Mouse (Mus musculus) liver, embryonic 14.5 days (tissue): Measurements from ENCODE around the gene Sh3glb2. TPM values are rescaled to one million over a fixed set of nuclear protein-coding genes. Genes with fewer than 3 reads are reported as not detected.
A peak's percentile ranks its signal among the peaks of the same experiment; 100 is the strongest.

ENCODE experiments used
- ATAC-seq: fragments of 200-750 bp; cut with Nextera tagmentation; 2 replicates; pipeline ENCODE4 v1.8.0; 2017; ENCODE audit warnings: moderate number of reproducible peaks, mild to moderate bottlenecking, moderate library complexity; ENCODE audit not compliant: insufficient read depth
- DNase-seq, 3 experiments: peaks; one replicate each; pipeline ENCODE4 v3.0.0-alpha.2; 2012 to 2013; ENCODE audit warnings: low read depth in 3 of 3, low spot score in 3 of 3
- H3K27ac ChIP-seq: fragments of 300-500 bp; sonication (generic); 2 replicates; pipeline ENCODE4 v1.5.1; 2014; ENCODE audit warnings: moderate library complexity, mild to moderate bottlenecking, control low read depth, inconsistent platforms
- H3K27me3 ChIP-seq: fragments of 300-500 bp; sonication (generic); 2 replicates; pipeline ENCODE4 v1.6.1; 2014; ENCODE audit warnings: mild to moderate bottlenecking, low read length, moderate library complexity; ENCODE audit not compliant: control insufficient read depth, insufficient read depth
- H3K36me3 ChIP-seq: fragments of 300-500 bp; sonication (generic); replicated peaks from 2 replicates; pipeline ENCODE4 v1.6.1; 2014; ENCODE audit warnings: low read depth; ENCODE audit not compliant: control insufficient read depth, insufficient read depth
- H3K4me1 ChIP-seq, 2 experiments: fragments of 200-500 bp in 1 of 2; fragments of 300-500 bp in 1 of 2; sonication (generic) in 1 of 2; replicated peaks; 2 replicates each; pipeline ENCODE4 v1.6.1; 2012 to 2014; ENCODE audit warnings: antibody characterized with exemption in 1 of 2, inconsistent platforms in 1 of 2, low read length in 1 of 2; ENCODE audit not compliant: control insufficient read depth in 2 of 2, insufficient read depth in 2 of 2
- H3K4me2 ChIP-seq: fragments of 300-500 bp; sonication (generic); 2 replicates; pipeline ENCODE4 v1.6.1; 2014; ENCODE audit warnings: low read depth, mild to moderate bottlenecking, control low read depth, moderate library complexity
- H3K4me3 ChIP-seq, 2 experiments: fragments of 200-500 bp in 1 of 2; fragments of 300-500 bp in 1 of 2; sonication (generic) in 1 of 2; 2 replicates each; pipeline ENCODE4 v1.5.1; 2012 to 2014; ENCODE audit warnings: low read depth in 2 of 2, low read length in 2 of 2, mild to moderate bottlenecking in 2 of 2, control low read depth in 1 of 2, inconsistent platforms in 1 of 2, moderate library complexity in 1 of 2; ENCODE audit not compliant: insufficient read depth in 1 of 2
- H3K9ac ChIP-seq: fragments of 300-500 bp; sonication (generic); replicated peaks from 2 replicates; pipeline ENCODE4 v1.6.1; 2014; ENCODE audit warnings: mild to moderate bottlenecking, control low read depth, moderate library complexity
- H3K9me3 ChIP-seq: fragments of 300-500 bp; sonication (generic); 2 replicates; pipeline ENCODE4 v1.6.1; 2016; ENCODE audit warnings: low read length, mixed read lengths; ENCODE audit not compliant: control insufficient read depth
- CTCF ChIP-seq: IDR thresholded peaks from 2 replicates; pipeline ENCODE4 v1.5.1; 2016; ENCODE audit warnings: antibody characterized with exemption, low read depth, control low read depth
- EP300 ChIP-seq: IDR thresholded peaks from 2 replicates; pipeline ENCODE4 v1.6.1; 2016; ENCODE audit warnings: antibody characterized with exemption, low read depth
- WGBS: fragments of 180-500 bp; shearing (Covaris S2); extraction: QIAGEN DNeasy Blood & Tissue Kit; methylation state at CpG from one replicate; pipeline ENCODE4 v1.1.7; 2014; ENCODE audit not compliant: insufficient replicate concordance; 5-methylcytosine and 5-hydroxymethylcytosine counted together
- polyA plus RNA-seq, 2 experiments: library from polyadenylated mRNA; depleted of rRNA in 1 of 2; stranded (reverse) in 1 of 2; unstranded in 1 of 2; fragments of >200 nt; fragmentation: Nextera tagmentation in 1 of 2; extraction: Ambion mirVana in 1 of 2; gene quantifications; 2 replicates each; pipeline versions ENCODE4 v1.2.1 to v1.2.3; 2012 to 2014

Sh3glb2 gene
- polyA plus RNA-seq, 2 experiments = 13.6 to 22.2 TPM

- Histone ChIP-seq H3K36me3 (peaks cover 26% of the 10 kb centered on the region), H3K4me2 (no peak overlapping the region), H3K27me3 (no peaks in the 10 kb centered on the region), H3K27ac (no peak overlapping the region), H3K9ac (no peak overlapping the region), H3K4me3 (no peak overlapping the region), H3K4me1 (no peaks in the 10 kb centered on the region), H3K9me3 (no peaks in the 10 kb centered on the region)
- DNase-seq (no peak), ATAC-seq (no peak)
- TF ChIP-seq CTCF (no peak), EP300 (no peak)
- WGBS = 84% methylated on average over 8 of the region's 8 CpGs
These were observed 12.4 kb upstream of the Sh3glb2 start for GRCm38 (mm10) chr2:30371544-30371943.

DNA sequence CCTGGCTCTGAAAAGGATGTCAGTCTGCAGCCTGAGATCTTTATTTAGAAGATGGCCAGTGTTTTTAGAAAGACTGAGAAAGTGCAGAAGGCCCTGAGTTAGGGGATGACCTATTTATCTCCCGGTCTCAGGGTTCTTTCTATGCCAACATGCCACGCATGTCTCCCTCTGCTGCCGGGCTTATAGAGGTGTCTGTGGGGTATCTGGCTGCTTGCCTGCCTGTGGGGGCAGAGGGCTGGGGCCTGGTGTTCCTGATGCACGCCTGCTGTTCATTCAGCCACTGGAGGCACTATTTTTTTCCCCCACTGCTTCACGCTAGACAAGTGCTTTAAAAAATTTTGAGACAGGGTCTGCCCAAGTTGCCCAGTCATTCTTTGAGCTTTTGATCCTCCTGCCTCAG, 7.1 kb upstream of the Sh3glb2 start:
- Histone ChIP-seq H3K4me1 (peaks cover 10 to 11% of the 10 kb centered on the region in 2 experiments), H3K27ac (no peak overlapping the region), H3K4me2 (no peak overlapping the region), H3K9me3 (no peaks in the 10 kb centered on the region; the same call in 1 of the 2 replicates), H3K36me3 (peaks cover 8% of the 10 kb centered on the region), H3K9ac (no peak overlapping the region), H3K4me3 (no peak overlapping the region), H3K27me3 (no peaks in the 10 kb centered on the region)
- DNase-seq (no peak), ATAC-seq (no peak)
- 67% methylated on average over 5 of the region's 5 CpGs for WGBS
- TF ChIP-seq EP300 = no peak
- no peak for TF ChIP-seq CTCF

DNA sequence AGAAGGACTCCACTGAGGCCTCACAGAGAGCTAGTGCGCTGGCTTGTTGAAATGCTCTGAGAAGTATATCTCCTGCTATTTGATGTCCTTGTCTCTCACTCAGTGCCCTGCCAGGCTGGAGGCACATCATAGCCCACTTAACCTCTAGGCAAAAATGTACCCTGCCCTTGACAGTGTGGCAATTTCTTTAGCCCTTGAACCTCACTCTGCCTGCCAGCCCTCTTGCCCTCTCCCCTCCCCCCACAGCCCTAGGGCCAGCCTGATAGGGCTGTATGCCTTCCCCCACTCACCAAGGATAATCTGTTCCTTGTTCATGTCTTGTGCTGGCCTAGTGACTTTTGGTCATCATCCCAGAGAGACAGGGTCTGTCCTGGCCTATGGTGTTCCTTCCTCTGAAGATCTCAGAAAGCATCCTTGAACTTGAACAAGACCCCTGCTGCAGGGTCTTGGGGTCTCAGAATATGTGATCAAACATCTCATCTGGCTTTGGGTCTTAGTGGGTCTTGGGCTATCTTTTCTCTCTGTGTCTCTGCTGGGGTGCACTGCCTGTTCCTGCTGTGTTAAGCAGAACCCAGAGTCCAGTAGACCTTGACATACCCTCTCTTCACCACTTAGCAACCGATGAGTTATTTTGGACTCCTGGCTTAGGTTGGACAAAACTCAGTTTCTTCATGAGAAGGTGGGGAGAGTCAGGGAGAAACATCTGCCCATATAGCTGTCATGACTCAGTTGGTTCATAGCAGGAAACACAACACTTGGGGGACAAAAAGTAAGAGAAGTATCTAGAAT, 6.3 kb upstream of the Sh3glb2 start:
- Histone ChIP-seq H3K27me3 (no peaks in the 10 kb centered on the region), H3K9me3 (no peaks in the 10 kb centered on the region; the same call in 1 of the 2 replicates), H3K4me1 (peaks cover 10 to 11% of the 10 kb centered on the region in 2 experiments), H3K4me2 (peak overlapping the region; percentile 92), H3K27ac (no peak overlapping the region), H3K4me3 (peak overlapping the region; percentile 66 to 78), H3K9ac (peak overlapping the region; percentile 64), H3K36me3 (peaks cover 8% of the 10 kb centered on the region)
- 87% methylated on average over 2 of the region's 2 CpGs for WGBS
- ATAC-seq (no peak), DNase-seq (no peak)
- TF ChIP-seq EP300 = no peak
- no peak for TF ChIP-seq CTCF

- peaks cover 13 to 15% of the 10 kb centered on the region in 2 experiments for H3K4me1 ChIP-seq
- H3K9ac ChIP-seq = peak within 1 kb of the TSS; percentile 64
- WGBS = under 1% methylated on average over 54 of the region's 54 CpGs
- TF ChIP-seq EP300 (no peak), CTCF (0 out of 2 replicates have a peak, but pooled peaks have one; percentile 1)
- H3K36me3 ChIP-seq = peaks cover 7% of the 10 kb centered on the region
- no peaks in the 10 kb centered on the region; the same call in 1 of the 2 replicates for H3K9me3 ChIP-seq
- no peak within 1 kb of the TSS; the same call in 1 of the 2 replicates for H3K27ac ChIP-seq
- H3K4me2 ChIP-seq = peak within 1 kb of the TSS; percentile 92
- DNase-seq = peak; percentile 98 to 99 (median 99)
- H3K4me3 ChIP-seq = peak within 1 kb of the TSS; percentile 66 to 78
- H3K27me3 ChIP-seq = no peaks in the 10 kb centered on the region
- peak; percentile 95 for ATAC-seq
These were observed 4.9 kb upstream of the Sh3glb2 start, which contains the start of gene Miga2 for GRCm38 (mm10) chr2:30363773-30364650. Gene Miga2 (plus strand): TSS chr2:30364233.

DNA sequence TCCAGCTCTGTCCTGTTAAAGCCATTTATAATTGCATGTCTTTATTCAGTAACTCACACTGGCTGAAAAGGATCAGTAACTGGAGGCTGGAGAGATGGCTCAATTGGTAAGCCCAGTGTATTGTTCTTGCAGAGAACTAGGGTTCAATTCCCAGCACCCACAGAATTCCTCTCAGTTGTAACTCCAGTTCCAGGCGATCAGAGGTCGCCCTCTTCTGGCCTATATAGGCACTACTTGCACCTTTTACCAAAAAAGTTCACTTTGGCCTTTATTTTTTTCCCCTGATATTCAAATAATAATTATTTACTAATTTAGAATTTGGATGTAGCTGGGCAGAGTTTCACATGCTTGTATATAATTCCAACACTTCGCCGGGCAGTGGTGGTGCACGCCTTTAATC, 3.7 kb upstream of the Sh3glb2 start:
- no peak overlapping the region for H3K27ac ChIP-seq
- no peak overlapping the region for H3K4me3 ChIP-seq
- peaks cover 17 to 18% of the 10 kb centered on the region in 2 experiments for H3K4me1 ChIP-seq
- no peak overlapping the region for H3K9ac ChIP-seq
- DNase-seq (no peak), ATAC-seq (no peak)
- peak; percentile 53 for TF ChIP-seq CTCF
- TF ChIP-seq EP300 = no peak
- H3K36me3 ChIP-seq = no peaks in the 10 kb centered on the region
- 72% methylated on average over 5 of the region's 5 CpGs for WGBS
- H3K27me3 ChIP-seq = no peaks in the 10 kb centered on the region
- no peaks in the 10 kb centered on the region; the same call in 1 of the 2 replicates for H3K9me3 ChIP-seq
- H3K4me2 ChIP-seq = no peak overlapping the region
